Mouse (Mus musculus) Patski (cell line): ENCODE measurements around the gene Celf1. TPM values are rescaled to one million over a fixed set of nuclear protein-coding genes. Genes with fewer than 3 reads are reported as not detected.

ENCODE experiments used
- ATAC-seq: fragments of 100-300 bp; one replicate; pipeline ENCODE4 v1.8.0; 2021
- CTCF ChIA-PET: fragments of 350-600 bp; sonication (Branson Sonifier 250); formaldehyde crosslinking; loops from one replicate; lab custom pipeline; 2022; ENCODE audit warnings: inconsistent platforms; lab: Charles Lee
- POLR2A ChIA-PET: fragments of 350-600 bp; sonication (Branson Sonifier 250); formaldehyde crosslinking; loops from one replicate; lab custom pipeline; 2022; ENCODE audit warnings: antibody characterized with exemption, inconsistent platforms; lab: Charles Lee
- DNase-seq: peaks from one replicate; pipeline ENCODE4 v3.0.0-alpha.2; 2011; ENCODE audit warnings: low read depth, low spot score
- H3K27me3 ChIP-seq: fragments of 371-371 bp; one replicate; pipeline ENCODE4 v1.5.1; 2021
- CTCF ChIP-seq: fragments of 100-300 bp; IDR thresholded peaks from one replicate; pipeline ENCODE4 v1.5.1; 2021
- in situ Hi-C: fragments of 300-500 bp; cut with MboI; formaldehyde crosslinking; loops from 3 replicates; pipeline ENCODE4 v1.11.1; 2018; ENCODE audit warnings: low pct_unique_long_range_greater_than_20kb, mixed read lengths
- polyA plus RNA-seq: library from polyadenylated mRNA; unstranded; gene quantifications from one replicate; pipeline ENCODE4 v1.2.3, GENCODE M21; 2021

The Celf1 gene
- polyA plus RNA-seq, 1 experiment from 2014 or later = 92.9 TPM

DNA sequence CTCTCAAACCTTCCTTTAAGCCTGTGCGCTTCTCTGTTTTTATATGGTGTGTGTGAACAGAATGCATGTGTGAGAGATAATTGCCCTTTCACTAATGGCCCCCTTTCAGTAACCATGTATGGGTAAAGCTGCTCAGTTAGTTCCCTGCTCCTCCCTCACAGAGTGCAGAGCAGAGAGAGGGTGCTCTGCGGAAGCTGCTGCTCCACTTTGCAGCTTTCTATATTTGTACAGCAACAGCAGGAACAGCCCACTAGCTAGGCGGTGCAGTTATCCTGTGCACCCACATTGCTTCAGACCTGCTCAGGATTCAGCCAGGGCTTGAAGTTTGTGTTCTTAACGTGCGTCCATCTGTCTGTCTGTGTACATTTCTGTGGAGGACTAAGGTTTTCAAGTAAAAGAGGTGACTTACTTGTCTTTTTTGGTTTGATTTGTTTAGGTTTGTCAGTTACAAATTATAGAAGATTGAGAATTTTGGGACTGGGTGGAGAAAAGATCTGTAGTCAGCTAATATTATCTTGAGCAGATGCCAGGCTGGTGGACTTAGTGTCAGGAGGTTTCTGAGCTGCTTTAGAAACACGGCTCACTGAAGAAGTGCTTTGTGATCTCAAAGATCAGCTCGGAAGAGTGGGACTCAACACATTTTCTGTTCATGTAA lies 24.8 kb downstream of the Celf1 start:
- CTCF ChIA-PET = interaction anchor here (1.0 to 1.5 kb wide), 2 partner anchors 55 to 98 kb away, joined by 4 read pairs; no protein-coding TSS in a partner anchor
- no peak for ATAC-seq
- in situ Hi-C loops = no loop called here
- H3K27me3 ChIP-seq = no peaks in the 10 kb centered on the region
- POLR2A ChIA-PET = no interaction called here
- DNase-seq = no peak
- TF ChIP-seq CTCF = no peak

DNA sequence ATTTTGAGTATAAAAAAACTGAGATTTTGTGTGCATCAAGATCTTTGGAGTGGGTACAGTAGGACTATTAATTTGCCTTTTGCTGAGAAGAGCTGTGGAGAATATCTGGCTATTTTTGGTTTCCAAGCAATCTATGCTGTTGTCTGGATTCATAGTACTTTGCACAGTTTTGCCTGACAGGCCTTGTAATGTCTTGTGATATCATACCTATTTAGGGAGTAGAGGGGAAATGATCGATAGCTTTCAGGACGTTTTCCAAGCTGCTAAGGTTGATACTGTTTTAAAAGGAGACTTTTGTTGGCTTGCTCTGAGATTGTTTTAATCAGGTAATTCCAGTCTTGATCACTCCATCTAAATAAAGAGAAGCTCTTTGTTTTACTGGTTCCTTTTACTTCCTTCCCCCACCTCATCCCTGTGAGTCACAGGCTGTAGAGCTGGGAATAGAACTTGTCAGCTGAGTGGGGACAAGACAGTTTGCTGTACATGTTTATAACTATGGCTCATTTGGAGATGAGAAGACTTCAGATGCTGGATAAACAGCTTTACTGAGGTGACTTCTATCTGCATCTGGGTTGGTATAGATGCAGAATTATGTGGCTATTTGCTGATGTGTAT lies 25.4 kb downstream of the Celf1 start:
- ATAC-seq (no peak), DNase-seq (no peak)
- ChIA-PET CTCF (interaction anchor here (1.0 to 1.6 kb wide), 3 partner anchors 11 to 99 kb away, joined by 4 to 11 read pairs (median 4); no protein-coding TSS in a partner anchor), POLR2A (interaction anchor here (0.6 kb wide), 1 partner anchor 16 kb away, joined by 3 read pairs; no protein-coding TSS in a partner anchor)
- TF ChIP-seq CTCF = no peak
- in situ Hi-C loops = no loop called here
- H3K27me3 ChIP-seq = no peaks in the 10 kb centered on the region

DNA sequence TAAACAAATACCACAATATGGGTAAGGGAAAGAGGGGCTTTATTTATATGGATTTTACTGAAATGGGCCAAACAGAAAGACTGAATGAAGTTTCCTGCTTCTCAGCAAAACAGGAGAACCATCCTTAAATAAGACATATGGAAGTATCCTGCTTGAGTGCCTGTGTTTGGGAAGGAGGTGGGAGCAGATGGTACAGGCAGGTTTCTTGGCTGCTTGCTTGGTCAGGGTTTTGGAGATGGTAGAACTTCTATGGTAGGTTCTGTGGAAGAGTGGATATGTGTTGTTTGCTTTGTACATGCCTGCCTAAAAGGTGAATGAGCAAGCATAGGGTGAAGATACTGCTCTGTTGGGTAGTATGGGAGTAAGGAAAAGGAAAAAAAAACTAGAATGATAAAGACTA lies 30.4 kb downstream of the Celf1 start:
- ChIA-PET CTCF (no interaction called here), POLR2A (interaction anchor here (1.4 kb wide), 1 partner anchor 14 kb away, joined by 3 read pairs; no protein-coding TSS in a partner anchor)
- TF ChIP-seq CTCF = no peak
- no peak for ATAC-seq
- no peaks in the 10 kb centered on the region for H3K27me3 ChIP-seq
- no peak for DNase-seq
- in situ Hi-C loops = no loop called here

DNA sequence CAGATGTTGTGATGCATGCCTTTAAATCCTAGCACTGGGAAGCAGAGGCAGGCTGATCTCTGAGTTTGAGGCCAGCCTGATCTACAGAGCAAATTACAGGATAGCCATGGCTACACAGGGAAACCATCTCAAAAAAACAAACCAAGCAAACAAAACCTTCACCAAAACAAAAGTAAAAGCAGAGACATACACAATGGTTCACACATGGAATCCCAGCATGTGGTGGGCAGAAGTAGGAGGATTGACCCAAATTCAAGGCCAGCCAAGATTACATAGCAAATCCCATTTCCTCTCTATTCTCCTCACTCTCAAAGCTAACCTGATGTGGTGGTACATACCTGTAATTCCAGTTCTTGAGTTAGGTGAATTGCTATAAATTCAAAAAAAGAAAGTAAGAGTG lies 33.9 kb downstream of the Celf1 start:
- ChIA-PET POLR2A (no interaction called here), CTCF (no interaction called here)
- no peaks in the 10 kb centered on the region for H3K27me3 ChIP-seq
- DNase-seq (no peak), ATAC-seq (no peak)
- in situ Hi-C loops = no loop called here
- no peak for TF ChIP-seq CTCF

DNA sequence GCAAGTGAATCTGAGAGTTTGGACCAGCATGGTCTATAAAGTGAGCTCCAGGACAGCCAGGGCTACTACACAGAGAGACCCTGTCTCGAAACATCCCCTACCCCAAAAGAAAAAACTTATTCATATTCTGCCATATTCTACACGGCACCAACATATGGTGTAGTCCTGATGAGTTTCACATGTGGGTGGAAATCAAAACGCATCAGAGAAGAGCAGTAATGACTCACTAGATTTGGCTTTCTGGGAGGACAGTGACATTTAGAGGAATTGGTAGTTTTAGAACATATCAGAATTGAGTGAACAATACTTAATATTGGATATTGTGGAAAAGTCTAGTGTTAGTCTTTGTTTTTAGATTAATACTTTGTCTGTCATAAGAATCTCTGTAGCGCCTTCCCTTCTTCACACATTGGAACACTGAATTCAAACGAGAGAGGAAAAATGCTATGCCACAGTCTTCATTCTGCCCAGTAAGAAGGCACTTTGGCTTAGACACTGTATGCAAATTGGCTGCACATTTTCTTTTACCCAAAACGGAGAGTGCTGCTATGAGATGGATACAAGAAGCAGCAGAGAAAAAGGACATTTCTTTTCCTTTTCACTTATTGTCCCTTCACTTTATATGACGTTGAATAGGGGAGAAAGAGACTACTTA lies 35.1 kb downstream of the Celf1 start:
- H3K27me3 ChIP-seq = no peaks in the 10 kb centered on the region
- in situ Hi-C loops = no loop called here
- no peak for ATAC-seq
- ChIA-PET CTCF (no interaction called here), POLR2A (no interaction called here)
- TF ChIP-seq CTCF = no peak
- DNase-seq = no peak

DNA sequence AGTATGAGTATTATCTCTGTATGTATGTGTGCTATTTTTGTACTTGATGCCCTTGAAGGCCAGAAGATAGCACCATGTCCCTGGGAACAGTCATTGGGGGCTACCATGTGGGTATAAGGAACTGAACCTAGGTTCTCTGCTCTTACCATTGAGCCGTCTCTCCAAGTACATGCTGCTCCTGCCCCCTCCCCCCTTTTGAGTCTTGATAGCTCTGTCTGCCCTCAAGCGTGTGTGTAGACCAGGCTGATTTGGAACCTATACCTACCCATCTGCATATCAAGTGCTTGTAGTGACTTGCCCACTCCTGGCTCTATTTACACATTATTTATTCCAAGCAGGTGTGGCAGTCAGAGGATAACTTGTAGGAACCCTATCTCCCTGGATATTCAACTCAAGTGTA lies 36.4 kb downstream of the Celf1 start:
- no peaks in the 10 kb centered on the region for H3K27me3 ChIP-seq
- ChIA-PET CTCF (no interaction called here), POLR2A (no interaction called here)
- no peak for TF ChIP-seq CTCF
- no peak for DNase-seq
- in situ Hi-C loops = no loop called here
- ATAC-seq = no peak

DNA sequence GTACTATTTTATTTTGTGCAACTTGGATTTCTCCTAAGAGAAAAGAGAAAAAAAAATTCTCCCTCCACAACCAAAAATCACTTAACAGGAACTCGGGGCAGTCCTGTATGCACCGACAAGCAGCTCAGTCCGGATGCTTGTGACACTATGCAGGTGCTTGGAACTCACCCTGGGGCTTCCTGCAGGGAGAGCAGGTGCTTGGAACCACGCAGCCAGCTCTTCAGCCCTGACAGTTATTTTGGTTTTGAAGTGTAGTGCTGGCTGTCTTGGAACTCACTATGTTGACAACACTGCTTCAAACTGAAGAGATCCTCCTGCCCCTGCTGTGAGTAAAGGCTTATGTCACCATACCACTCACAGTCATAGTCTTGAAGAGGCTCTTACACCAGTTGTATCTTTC lies 37.1 kb downstream of the Celf1 start:
- CTCF ChIA-PET = no interaction called here
- no peak for DNase-seq
- TF ChIP-seq CTCF = no peak
- H3K27me3 ChIP-seq = no peaks in the 10 kb centered on the region
- in situ Hi-C loops = no loop called here
- POLR2A ChIA-PET = no interaction called here
- no peak for ATAC-seq

DNA sequence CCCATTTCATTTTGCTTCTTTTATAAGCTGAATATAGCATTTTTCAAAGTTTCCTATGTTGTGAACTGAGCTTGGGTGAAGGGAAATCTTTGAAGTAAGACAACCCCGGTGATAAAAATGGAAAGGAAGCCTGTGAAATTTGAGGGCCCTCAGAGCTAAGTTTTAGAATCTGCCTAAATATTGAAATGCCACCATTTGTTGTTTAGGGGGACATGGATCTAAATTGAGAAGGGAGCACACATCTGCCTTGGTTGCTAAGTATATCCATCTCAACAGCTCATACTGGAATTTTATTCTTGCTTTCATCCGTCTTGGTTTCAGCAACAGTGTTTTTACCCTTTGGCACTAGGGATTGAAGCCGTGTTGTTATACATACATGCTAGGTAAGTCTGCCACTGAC lies 45.9 kb downstream of the Celf1 start:
- no peaks in the 10 kb centered on the region for H3K27me3 ChIP-seq
- ChIA-PET CTCF (interaction anchor here (0.9 to 1.0 kb wide), 2 partner anchors 16 to 40 kb away, joined by 3 to 4 read pairs; no protein-coding TSS in a partner anchor), POLR2A (interaction anchor here (0.7 kb wide), 1 partner anchor 127 kb away, joined by 4 read pairs; no protein-coding TSS in a partner anchor)
- no peak for TF ChIP-seq CTCF
- DNase-seq = no peak
- no peak for ATAC-seq
- in situ Hi-C loops = no loop called here

DNA sequence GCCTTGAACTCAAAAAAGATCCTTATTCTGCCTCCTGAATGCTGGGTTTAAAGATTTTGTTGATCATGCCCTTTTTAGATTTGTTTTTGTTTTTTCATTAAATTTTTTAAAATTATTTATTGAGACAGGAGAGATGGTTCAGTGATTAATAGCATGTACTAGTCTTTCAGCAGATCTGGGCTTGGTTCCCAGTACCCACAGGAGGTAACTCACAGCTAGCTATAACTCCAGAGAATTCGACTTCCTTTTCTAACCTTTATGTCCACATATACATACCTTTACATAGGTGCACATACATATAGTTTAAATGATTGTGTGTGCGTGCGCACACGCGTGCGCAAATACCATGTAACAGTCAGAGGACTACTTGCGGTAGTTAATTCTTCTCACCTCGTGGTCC lies 68.4 kb downstream of the Celf1 start:
- DNase-seq (no peak), ATAC-seq (no peak)
- no peaks in the 10 kb centered on the region for H3K27me3 ChIP-seq
- ChIA-PET CTCF (interaction anchor here (1.0 kb wide), 1 partner anchor 141 kb away, joined by 3 read pairs; no protein-coding TSS in a partner anchor), POLR2A (interaction anchor here (0.7 kb wide), 1 partner anchor 432 kb away, joined by 3 read pairs; no protein-coding TSS in a partner anchor)
- no peak for TF ChIP-seq CTCF
- in situ Hi-C loops = no loop called here

DNA sequence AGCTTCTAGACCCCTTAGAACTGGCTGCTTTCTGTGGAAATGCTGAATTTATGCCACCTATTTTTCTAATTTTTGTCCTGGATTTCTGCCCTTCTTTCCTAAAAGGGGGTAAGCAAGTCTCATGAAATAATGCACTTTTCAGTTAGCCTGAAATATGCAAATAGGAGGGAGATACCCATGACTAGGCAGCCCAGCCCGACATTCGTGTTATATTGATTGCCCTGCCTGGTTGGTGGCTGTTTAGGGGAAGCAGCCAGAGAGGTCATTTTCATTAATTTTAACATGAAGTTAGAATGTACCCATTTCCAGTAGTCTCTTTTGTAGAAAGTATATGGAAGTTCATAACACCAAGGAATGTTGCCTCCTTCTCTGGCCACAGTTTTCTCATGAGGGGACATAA lies 73.7 kb downstream of the Celf1 start:
- in situ Hi-C loops = no loop called here
- H3K27me3 ChIP-seq = no peaks in the 10 kb centered on the region
- CTCF ChIA-PET = interaction anchor here (1.0 kb wide), 1 partner anchor 13 kb away, joined by 3 read pairs; no protein-coding TSS in a partner anchor
- DNase-seq (no peak), ATAC-seq (no peak)
- POLR2A ChIA-PET = no interaction called here
- TF ChIP-seq CTCF = no peak
